Mouse (Mus musculus): ENCODE data around the gene Elane.

- TF ChIP-seq POLR2A (IDR thresholded peaks at IDR 0.05; ENCODE audit: insufficient read depth, low read length) (no peak), CTCF (IDR thresholded peaks at IDR 0.05; ENCODE audit: low read depth, low read length) (no peak), EP300 (IDR thresholded peaks at IDR 0.05; ENCODE audit: insufficient read depth, low read depth, low read length) (no peak)
Observed at GRCm38 (mm10) chr10:79936911-79937441, 50.9 kb downstream of the Elane start.

Data from ES-Bruce4 (cell line).